Mouse (Mus musculus) spleen, adult 18-20 months (tissue): ENCODE results near the gene Eif3g.

Experiments
- DNase-seq, 2 experiments: peaks; one replicate each; pipeline ENCODE4 v3.0.0; 2022; ENCODE audit warnings: mixed read lengths in 2 of 2

Gene Eif3g

GRCm38 (mm10) chr9:20898511-20899073 is at the start of gene Eif3g:
Gene Eif3g, minus strand, starts transcription at chr9:20898623.
- peak; percentile 71 to 86 for DNase-seq

GRCm38 (mm10) chr9:20946066-20946880 is 47.9 kb upstream of the Eif3g start:
- no peak for DNase-seq

GRCm38 (mm10) chr9:20944697-20945370 is 46.4 kb upstream of the Eif3g start:
- no peak for DNase-seq

DNA sequence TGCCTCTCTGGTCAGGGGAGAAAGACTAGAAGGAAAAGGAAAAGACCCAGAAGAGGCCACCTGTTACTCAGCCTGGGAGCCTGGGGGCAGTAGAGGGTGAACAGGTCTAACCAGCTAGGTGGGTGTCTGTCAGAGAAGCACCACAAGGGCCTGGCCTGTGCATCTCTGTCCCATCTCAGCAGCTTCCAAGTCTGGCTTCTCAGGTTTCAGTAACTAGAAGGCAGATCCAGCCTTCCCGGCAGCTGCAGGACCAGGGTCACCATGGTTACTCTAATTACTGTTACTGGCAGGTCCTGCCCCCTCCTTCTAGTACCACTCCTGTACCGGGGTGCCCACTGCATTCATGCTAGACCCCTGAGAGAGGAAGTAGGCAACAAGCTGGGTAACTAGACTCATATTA is 45.5 kb upstream of the Eif3g start:
- no peak for DNase-seq

DNA sequence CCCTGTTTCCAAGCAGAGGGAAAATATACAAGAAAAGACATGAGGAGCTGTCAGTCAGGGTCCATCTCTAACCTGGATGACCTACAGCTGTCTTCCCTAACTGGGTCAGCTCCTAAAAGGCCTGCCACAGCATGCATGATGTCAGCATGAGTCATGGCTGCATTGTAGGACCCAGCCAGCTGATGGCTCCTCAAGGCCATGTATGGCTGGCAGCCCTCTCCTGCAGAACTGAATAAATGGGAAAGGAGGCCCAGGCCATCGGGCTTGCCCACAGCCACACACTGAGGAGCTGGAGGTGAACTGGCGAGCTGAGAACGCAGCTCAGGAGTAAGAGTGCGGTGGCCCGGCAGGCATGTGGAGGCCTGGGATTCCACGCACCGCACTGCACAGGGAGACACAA is 45.0 kb upstream of the Eif3g start:
- DNase-seq: no peak

DNA sequence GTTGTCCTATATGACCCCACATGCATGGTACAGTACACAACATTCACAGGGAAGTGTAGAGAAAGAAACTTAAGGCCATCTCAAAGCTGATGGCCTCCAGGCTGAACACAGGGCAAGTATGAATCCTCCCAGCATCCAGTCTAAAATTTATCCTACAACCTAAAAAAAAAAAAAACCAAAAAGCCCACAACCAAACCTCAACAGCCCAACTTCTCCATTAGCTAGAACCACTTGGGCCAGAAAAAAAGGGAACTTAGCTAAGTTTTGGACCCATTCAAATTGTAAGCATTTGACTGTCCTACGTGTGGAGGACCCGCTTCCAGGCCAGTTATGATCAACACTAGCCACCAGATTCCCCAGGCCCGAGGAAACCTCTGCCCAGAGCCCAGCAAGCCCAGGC is 24.8 kb upstream of the Eif3g start:
- DNase-seq: no peak

DNA sequence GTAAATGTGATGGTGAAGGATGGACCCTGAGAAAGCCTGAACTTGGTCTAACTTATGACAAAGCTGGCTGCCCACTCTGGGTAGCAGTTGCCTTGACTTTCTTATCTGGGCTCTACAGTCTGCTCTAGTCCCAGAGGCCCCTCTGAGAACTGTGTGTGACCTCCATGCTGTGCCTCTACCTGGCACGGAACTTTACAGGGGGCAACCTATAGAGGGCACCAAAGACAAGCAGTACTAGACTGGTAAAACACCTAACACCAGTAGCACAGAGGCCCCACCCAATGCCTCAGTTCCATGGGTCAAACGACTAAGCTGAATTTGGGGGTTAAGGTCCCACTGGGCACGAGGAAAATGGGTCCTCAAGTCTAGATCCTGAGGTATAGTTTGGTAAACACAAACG is 17.7 kb upstream of the Eif3g start:
- peak in 1 of 2 experiments; percentile 16 for DNase-seq

- no peak for DNase-seq
Observed at GRCm38 (mm10) chr9:20909948-20910347, 11.5 kb upstream of the Eif3g start.

DNA sequence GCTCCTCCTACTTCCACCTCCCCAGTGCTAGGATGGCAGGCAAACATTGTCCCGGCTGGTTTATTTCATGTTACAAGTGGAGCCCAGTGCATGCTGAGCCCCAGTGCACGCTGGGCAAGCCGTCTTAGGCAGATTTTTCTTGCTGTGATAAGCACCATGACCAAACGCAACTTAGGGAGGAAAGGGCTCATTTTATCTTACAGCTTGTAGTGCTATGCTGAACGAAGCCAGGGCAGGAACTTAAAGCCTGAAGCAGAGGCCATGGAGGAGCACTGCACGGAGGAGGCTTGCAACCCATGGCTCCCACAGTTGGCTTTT is 3.7 kb upstream of the Eif3g start:
- DNase-seq: no peak

DNA sequence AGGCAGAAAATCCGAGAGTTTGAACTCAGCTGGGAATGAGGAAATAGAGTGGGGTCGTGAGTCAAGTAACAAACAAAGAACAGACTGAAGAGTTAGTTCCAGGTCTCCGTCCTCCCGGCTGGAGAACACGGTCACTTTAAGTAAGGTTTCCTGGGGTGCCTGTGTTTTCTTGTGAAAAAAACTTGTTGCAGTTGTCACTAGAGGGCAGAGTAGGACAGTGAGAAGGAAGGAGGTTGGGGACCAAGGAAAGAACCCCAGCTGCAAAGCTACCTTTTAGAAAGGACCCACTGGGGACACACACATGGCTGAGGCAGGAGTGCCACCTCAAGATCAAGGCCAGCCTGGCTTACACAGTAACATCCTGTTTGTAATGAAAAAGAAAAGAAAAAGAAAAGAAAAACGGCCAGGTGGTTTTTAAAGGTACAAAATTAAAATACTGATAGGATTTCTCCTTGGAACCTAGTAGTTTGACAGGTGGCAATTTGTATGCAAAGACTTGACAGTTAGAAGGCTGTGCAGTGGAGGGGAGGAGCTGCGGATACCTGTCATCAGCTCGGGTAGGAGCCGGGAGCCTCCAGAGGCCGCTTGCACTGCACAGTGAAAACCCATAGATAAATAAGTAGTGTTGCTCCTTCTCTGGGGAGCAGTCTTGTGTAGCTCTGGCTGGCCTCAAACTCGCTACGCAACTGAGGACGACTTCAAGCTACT is 3.2 kb upstream of the Eif3g start:
- DNase-seq: peak in 1 of 2 experiments; percentile 31

GRCm38 (mm10) chr9:20897736-20898510 is 500 bp downstream of the Eif3g start:
- DNase-seq: no peak

- DNase-seq: no peak
Observed at GRCm38 (mm10) chr9:20895382-20895781, 3.0 kb downstream of the Eif3g start.

GRCm38 (mm10) chr9:20894629-20895028 is 3.8 kb downstream of the Eif3g start:
- no peak for DNase-seq

GRCm38 (mm10) chr9:20893590-20894343 is 4.7 kb downstream of the Eif3g start:
- no peak for DNase-seq

GRCm38 (mm10) chr9:20893069-20893468 is 5.4 kb downstream of the Eif3g start:
- no peak for DNase-seq

GRCm38 (mm10) chr9:20892104-20892653 is 6.2 kb downstream of the Eif3g start:
- no peak for DNase-seq

DNA sequence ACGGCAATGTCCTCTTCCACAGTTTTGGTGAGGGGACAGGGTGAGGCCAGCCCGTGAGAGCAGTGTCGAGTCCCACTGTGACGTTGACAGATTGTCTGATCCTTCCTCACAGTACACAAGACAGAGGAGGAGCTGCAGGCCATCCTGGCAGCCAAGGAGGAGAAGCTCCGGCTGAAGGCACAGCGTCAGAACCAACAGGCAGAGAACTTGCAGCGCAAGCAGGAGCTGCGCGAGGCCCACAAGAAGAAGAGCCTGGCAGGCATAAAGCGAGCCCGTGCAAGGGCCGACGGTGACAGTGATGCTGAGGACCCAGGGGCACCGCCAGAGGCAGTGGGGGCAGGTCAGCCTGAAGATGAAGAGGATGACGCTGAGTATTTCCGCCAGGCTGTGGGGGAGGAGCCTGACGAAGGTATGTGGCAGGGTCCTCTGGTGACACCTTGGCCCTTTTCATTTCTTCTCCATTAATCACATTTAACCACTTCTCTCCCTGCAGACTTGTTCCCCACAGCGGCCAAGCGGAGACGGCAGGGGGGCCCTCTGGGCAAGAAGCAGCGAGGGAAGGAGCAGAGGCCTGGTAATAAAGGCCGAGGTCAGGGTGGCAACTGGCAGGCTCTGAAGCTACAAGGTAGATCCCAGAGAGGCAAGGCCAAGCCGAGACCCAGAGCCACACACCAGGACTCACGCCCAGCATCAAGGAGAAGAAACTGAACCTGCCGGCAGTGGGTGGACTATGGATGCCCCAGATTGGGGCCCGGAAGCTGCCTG is 6.9 kb downstream of the Eif3g start:
- no peak for DNase-seq

GRCm38 (mm10) chr9:20890411-20890810 is 8.0 kb downstream of the Eif3g start:
- DNase-seq: no peak

GRCm38 (mm10) chr9:20889185-20890141 is 9.0 kb downstream of the Eif3g start:
- DNase-seq: peak in 1 of 2 experiments; percentile 38

GRCm38 (mm10) chr9:20888386-20888765 is 10.0 kb downstream of the Eif3g start:
- no peak for DNase-seq
